Mouse (Mus musculus) hindlimb bud, embryonic 11.5 days (tissue): ENCODE measurements around the gene 4931429L15Rik.
"Not testable (repeated sequence)": the region's sequence is repeated elsewhere in the genome, so short reads cannot be mapped to it uniquely, and the experiment has no call there.

Source experiments
- DNase-seq: peaks from one replicate; pipeline ENCODE4 v3.0.0-alpha.2; 2012; ENCODE audit warnings: low read depth, low spot score; ENCODE audit errors: extremely low spot score

Gene 4931429L15Rik

GRCm38 (mm10) chr9:46319886-46320285, at the start of gene 4931429L15Rik:
TSS of gene 4931429L15Rik (minus strand) at chr9:46319986.
- DNase-seq = not testable (repeated sequence)

GRCm38 (mm10) chr9:46362459-46362858, 42.7 kb upstream of the 4931429L15Rik start:
- no peak for DNase-seq

DNA sequence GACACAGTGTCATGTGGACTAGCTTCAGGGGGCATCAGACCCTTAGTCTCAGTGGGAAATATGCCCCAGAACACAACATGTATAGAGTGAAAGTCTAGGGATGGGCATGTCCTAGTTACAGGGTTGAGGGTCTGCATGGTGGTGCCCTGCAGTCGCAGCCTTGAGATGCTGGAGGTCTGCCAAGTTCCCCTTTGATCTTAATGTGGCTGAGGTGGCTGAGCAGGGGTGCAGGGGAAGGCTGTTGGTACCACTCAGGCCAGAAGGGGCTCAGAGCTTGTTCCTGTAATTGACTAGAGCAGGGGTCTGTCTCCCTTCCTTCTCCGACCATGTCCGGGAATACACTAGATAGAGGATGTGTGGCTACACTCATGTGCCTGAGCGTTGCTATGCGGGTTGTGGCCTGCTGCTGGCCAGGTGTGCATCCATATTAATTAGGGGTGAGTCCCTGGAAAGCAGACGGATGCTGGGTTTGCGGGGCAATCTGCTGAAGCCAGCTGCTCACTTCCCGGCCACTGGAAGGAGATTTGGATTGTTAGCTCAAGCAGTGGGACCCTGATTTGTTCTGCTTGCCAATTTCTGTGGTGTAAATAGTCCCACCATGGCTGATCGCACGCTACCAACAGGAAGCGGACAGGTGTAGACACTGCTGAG, 41.8 kb upstream of the 4931429L15Rik start:
- no peak for DNase-seq

DNA sequence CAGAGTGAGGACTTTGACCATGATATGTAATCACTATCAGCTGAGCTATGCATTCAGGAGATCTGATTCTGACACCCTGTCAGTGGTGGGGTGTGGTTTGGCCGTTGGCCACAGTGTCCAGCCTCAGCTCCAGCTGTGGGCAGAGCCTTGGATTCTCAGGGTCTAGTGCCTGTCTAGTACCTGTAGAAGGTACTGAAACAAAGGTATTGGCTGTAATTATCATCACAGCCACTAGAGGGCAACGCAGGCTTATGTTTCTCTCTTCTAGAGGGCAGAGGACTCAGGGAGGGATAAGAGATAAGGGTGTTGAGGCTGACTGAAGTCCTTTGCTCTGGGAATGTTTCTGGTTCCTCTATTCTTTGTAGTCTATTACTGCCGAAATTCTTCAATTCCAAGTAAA, 34.2 kb upstream of the 4931429L15Rik start:
- no peak for DNase-seq

GRCm38 (mm10) chr9:46353330-46353724, 33.5 kb upstream of the 4931429L15Rik start:
- no peak for DNase-seq

DNA sequence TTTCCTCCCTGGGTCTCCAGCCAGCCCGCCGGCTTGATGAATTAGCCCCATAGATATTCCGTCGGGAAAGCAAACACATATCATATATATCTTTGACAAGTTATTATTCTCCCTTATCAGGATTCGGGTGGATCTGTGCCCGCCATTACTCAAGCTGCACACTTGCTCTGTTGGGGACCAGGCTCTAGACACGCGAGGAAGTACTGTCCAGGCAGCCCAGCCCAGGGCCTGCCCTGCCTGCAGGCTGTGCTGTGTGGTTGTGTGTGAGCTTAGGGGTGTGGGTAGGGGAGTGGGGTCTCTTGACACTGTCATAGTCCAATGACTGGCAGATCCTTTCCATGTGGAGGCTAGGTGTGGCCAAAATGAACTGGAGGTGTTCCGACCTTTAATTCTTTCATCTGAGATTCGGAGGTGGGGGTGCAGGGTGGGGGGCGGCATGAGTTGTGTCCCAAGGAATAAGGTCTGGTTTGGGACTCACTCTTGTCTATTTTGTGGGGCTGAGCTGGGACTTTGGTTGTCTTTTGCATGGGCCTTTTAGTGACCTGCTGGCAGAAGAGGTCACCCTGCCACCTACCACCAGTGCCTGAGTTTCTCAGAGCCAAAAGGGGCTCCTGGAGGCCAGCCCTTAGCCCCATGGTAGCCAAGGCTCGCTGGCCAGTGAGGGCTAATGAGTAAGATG, 33.0 kb upstream of the 4931429L15Rik start:
- no peak for DNase-seq

DNA sequence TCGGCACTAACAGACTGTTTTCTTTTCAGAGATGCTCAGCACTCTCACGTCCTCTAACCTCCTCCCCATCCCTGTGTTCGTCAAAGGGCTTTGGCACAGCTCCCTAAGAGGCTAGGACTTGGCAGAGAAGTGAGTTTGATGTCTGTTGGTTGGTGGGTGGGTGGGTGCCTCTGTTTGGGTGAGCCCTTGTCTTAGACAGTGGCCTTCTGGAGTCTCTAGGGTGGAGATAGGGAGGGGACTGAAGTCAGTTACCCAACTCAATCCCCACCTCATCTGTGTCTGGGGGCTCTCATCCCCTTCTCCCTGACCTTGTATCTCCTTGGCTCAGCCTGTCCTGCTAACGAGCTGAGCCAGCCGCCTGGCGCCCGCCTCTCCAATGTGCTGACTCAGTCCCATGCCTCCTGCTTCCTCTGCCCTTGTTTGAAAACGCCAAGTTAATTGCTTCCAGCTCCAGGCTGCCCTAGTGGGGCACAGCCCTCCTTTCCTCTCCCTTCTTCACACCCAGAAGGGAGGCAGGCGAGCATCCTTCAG, 30.7 kb upstream of the 4931429L15Rik start:
- no peak for DNase-seq

DNA sequence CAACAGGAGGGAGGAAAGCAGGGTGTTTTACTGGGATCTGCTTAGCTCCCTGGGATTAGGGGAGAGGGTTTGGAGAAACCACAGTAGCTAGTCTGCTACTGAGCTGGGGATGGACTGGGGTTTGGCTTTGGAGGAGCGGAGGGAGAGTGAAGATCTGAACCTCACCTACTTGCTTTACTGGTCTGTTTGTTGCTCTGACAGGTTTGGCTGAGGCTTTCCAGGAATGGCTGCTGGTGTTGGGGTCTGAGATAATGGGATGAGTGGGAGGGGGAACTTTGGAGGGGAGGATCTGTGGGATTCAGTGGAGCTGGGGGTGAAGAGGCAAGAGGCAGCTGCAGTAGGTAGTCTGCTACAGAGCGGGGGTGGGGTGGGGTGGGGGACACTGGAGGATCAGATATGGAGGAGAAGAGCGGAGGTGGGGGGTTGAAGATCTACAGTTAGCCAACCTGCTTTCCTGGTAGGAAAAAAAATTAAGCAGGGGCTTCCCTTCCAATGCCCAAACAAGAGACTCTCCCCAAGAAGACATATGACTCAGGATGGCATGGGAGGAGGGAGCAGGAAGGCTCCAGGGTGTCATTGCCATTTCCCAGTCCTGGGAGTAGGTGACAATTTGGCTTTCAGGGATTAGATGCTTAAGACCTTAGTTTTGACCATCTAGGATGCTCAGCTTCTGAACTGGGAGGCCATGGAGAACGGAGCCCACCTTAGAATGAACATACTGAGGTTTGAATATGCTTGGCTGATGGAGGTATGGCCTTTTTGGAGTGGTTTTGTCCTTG, 26.3 kb upstream of the 4931429L15Rik start:
- no peak for DNase-seq

- no peak for DNase-seq
These were observed 19.4 kb upstream of the 4931429L15Rik start for GRCm38 (mm10) chr9:46339051-46339652.

DNA sequence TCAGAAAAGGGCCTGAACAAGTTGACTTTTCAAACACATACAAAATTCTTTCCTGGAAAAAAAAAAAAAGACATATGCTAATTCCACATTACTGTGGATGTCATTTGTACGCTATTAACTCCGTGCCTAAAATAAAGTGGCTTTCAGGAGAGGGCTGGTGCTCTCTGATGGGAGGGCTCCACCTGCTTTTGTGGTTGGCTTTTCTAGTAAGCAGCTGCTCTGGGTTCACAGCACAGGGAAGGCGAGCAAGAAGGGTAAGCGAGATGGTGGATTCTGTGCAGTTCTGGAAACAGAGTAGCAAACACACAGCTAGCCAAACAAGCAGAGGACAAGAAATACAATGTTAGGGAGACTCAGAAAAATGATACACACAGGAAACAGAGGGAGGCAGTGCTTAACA, 18.6 kb upstream of the 4931429L15Rik start:
- no peak for DNase-seq

DNA sequence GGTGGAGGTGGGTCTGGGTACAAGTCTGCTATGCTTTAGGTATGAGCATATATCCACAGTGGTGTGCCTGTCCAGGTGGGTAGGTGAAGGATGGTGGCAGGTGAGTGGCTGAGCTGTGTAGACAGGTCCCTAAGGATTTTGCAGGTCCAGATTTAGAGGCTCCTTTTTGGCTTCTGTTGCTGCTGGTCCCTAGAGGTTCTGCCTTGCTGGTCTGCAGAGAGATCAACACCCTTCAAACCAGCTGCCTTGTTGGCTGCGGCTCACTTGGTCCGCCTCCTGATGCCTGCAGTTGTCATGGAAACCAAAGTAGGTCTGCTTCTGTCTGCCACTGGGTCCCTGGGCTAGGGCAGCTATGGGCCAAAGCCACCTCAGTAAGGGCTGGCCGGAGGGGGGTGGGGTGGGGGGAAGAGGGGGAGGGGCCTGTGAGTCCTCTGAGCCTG, 18.1 kb upstream of the 4931429L15Rik start:
- DNase-seq = no peak

GRCm38 (mm10) chr9:46337331-46337730, 17.5 kb upstream of the 4931429L15Rik start:
- DNase-seq = no peak

- not testable (repeated sequence) for DNase-seq
These were observed 16.5 kb upstream of the 4931429L15Rik start for GRCm38 (mm10) chr9:46336294-46336693.

DNA sequence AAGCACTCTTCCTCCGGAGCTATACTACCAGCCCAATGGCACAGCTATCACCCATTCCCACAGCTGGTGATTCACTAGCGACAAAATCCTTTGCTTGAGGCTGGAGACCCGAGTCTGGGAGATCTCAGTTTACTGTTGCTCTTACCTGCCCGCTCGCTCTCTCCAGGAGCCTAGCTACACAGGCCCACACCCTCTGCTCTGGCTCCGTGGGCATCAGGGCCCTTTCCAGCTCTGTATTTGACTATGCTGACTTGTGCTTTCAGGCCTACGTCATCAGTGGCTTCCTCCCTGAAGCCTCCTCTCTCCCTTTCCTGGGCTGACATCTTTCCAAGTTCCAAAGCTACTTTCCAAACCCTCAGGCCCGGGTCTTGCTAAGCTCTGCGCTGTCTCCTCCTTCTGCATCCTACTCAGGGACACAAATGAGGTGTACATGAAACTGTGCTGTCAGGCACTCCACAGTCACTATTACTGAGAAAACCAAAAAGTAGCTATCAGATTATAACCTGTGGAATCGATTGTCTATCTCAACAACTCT, 15.7 kb upstream of the 4931429L15Rik start:
- DNase-seq = no peak

DNA sequence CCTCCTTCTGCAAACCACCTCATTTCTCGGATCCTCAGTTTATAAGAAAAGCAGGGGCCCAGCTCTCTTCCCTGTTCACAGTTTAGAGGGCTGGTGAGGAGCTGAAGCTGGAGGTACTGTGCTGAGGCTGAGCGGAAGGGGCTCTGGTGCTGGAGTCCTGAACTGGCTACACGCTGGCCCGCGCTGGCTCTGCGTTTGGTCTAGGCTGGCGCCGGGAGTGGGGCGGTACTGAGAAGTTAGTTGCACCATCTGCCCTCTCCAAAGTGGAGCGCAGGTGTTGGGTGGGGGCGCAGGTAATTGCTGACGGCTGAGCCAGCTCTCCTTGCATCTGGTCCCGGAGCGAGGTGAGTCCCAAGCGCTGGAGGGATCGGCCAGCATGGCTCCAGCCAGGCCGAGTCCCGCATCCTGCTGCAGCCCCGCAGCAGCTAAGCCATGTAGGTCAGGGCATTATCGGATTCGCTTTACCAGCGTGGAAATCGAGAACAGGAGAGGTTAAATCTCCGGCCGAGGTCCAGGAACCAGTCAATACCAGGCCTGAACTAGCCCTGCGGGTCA, 14.8 kb upstream of the 4931429L15Rik start:
- no peak for DNase-seq

- no peak for DNase-seq
These were observed 11.5 kb upstream of the 4931429L15Rik start for GRCm38 (mm10) chr9:46331301-46331700.

- DNase-seq = no peak
These were observed 10.8 kb upstream of the 4931429L15Rik start for GRCm38 (mm10) chr9:46330586-46330895.

DNA sequence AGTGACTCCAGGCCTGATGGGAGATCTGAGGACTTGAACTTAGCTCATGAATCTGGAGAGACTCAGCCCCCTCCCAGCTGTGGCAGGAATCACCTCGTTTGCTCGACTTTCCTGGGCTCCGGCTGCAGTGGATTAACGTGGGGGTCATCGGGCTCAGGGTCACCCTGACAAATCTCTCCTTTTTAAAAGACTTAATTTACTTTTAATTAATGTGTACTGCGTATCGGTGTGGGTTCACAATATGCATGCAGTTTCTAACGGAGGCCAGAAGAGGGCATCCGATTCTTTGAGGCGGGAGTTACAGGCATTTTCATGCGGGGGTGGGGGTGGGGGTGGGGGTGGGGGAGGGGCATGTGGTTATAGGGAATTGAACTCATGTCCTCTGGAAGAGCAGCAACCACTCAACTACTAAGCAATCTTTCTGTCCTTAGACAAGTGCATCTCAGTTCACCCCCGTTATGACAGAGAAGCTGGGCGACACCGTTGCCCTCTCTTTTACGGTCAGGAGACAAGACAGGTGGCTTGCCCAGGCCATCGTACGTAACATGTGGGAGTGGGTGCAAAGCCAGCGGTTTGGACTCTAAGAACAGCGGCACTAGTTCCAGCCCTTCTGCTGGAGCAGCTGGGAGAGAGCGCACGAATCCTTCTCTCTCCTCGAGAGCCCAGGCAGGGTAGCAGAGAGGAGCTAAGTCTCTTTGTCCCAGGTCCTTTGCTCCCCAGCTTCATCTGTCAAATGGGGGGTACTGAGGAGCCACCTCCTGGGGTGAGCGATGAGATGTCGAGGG, 10.2 kb upstream of the 4931429L15Rik start:
- DNase-seq = no peak

DNA sequence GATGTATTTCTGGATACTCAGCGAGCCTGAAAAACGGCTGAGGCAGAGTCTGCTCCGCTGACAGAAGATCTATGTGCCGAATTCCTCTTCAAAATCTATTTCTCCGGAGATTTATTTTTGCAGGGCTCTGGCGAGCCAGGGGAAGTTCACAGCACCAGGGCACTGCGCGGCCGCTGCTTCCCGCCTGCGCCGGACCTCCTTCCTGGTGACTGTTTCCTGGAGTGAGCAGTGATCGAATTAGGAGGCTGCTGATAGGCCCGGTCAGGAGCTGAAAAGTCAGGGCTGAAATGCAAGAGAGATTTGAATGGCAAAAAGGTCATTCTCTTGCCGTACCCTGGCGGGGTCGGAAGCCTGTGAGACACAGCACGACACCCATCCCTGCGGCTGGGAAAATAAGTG, 9.5 kb upstream of the 4931429L15Rik start:
- no peak for DNase-seq
